Mouse (Mus musculus): ENCODE measurements around the gene Mef2d. TPM values are rescaled to one million over a fixed set of nuclear protein-coding genes. Genes with fewer than 3 reads are reported as not detected.

Gene Mef2d
- polyA plus RNA-seq, 1 experiment from 2014 or later, result 41.7 TPM

DNA sequence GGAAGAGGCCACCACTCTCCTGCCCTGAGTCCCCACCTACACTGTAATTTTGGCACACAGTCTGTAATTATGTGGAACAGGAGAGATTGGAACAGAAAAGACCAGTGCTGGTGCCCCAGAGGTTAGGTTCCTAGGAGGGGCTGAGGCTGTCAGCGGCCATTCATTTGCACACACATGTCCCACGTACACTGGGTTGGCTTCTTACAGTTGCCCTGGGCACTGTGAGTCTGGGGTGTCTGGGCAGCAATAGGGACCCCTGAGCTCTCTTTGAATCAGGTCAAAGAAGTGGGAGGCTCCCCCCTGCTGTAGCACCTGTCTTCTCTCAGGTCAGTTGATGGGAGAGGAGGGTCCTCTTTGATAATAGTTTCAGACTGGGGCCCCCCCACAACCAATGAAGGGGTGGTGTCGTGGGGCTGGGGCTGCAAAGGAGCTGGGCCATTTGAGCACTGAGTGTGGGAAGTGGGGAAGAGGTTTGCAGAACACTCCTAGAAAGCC lies 66.1 kb downstream of the Mef2d start:
- WGBS, result 7% methylated on average over 3 of the region's 3 CpGs
- no peaks in the 10 kb centered on the region for H3K9me3 ChIP-seq (ENCODE audit: control insufficient read depth, low read length)
- H3K9ac ChIP-seq (ENCODE audit: low read depth, low read length), result no peak overlapping the region
- H3K36me3 ChIP-seq (ENCODE audit: control insufficient read depth, insufficient read depth, low read length), result no peaks in the 10 kb centered on the region
- H3K4me1 ChIP-seq (ENCODE audit: control insufficient read depth, insufficient read depth, low read length), result no peaks in the 10 kb centered on the region
- H3K27ac ChIP-seq (replicated peaks; ENCODE audit: low read depth, low read length), result no peak overlapping the region
- H3K4me2 ChIP-seq (ENCODE audit: low read depth, low read length), result no peak overlapping the region
- ATAC-seq (ENCODE audit: low read depth) (no peak), DNase-seq (ENCODE audit: low spot score) (no peak)
- peaks cover 100% of the 10 kb centered on the region for H3K27me3 ChIP-seq (replicated peaks; ENCODE audit: control insufficient read depth, insufficient read depth, low read length)
- H3K4me3 ChIP-seq (ENCODE audit: low read depth, low read length), result no peak overlapping the region

DNA sequence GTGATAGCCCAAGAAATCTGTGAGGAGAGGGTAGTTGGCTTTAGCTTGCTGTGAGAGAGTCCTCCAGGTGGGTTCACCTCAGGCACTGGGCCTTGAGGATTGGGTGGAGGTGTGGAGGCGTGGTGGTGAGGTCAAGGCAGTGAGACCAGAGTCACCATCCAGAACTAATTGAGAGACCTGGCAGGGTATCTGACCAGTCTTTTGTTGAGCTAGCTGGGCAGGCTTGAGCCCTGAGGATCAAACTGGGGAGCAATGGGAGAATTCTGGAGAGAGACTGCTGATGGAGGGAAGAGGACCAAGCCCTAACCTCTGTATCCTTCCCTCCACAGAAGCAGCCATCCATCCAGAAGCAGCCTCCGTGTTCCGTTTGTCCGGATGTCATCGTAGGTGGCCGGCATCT lies 67.1 kb downstream of the Mef2d start:
- 0% methylated on average over 6 of the region's 6 CpGs for WGBS
- Histone ChIP-seq H3K4me3 (ENCODE audit: low read depth, low read length) (no peak overlapping the region), H3K9ac (ENCODE audit: low read depth, low read length) (no peak overlapping the region), H3K4me1 (ENCODE audit: control insufficient read depth, insufficient read depth, low read length) (no peaks in the 10 kb centered on the region), H3K27ac (replicated peaks; ENCODE audit: low read depth, low read length) (no peak overlapping the region), H3K36me3 (ENCODE audit: control insufficient read depth, insufficient read depth, low read length) (no peaks in the 10 kb centered on the region), H3K9me3 (ENCODE audit: control insufficient read depth, low read length) (no peaks in the 10 kb centered on the region), H3K27me3 (replicated peaks; ENCODE audit: control insufficient read depth, insufficient read depth, low read length) (peaks cover 100% of the 10 kb centered on the region), H3K4me2 (ENCODE audit: low read depth, low read length) (no peak overlapping the region)
- DNase-seq (ENCODE audit: low spot score), result no peak
- no peak for ATAC-seq (ENCODE audit: low read depth)

DNA sequence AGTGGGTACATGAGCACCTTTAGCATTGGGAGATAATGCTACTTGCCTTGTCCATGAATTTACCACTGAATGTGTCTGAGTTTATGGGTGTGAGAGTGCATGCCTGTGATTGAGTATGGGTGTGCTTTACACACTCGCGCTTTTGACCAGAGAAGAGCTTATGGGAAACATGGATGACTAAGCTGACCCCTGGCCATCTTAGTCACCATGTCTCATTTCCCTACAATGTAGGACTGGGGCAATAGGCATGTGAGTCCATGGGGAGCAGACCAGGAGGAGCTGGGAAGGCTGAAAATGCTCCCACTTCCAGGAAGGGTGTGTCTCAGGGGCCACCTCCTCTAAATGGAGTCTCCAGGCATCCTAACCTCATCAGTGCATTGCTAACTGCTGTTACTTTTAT lies 67.9 kb downstream of the Mef2d start:
- WGBS, result 10% methylated on average over 2 of the region's 2 CpGs

DNA sequence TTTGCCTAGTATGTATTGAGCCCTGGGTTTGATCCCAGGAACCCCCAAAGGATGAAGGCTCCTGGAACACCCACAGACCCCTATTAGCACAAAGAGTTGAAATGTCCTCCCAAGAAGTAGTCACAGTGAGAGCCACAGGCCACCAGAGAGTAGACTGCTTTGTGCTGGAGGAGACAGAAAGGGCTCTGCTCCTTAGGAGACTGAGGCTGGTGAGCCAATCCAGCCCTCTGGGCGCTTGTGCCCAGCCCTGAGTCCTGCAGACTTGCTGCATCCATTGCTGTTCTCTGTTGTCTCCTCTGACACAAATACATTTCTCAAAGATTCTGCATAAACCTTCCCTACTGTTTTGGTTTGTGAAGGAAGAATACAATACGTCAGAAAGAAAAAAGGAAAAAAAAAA lies 68.7 kb downstream of the Mef2d start:
- ATAC-seq (ENCODE audit: low read depth), result no peak
- Histone ChIP-seq H3K4me2 (ENCODE audit: low read depth, low read length) (no peak overlapping the region), H3K9me3 (ENCODE audit: control insufficient read depth, low read length) (no peaks in the 10 kb centered on the region), H3K9ac (ENCODE audit: low read depth, low read length) (no peak overlapping the region), H3K27me3 (replicated peaks; ENCODE audit: control insufficient read depth, insufficient read depth, low read length) (peaks cover 100% of the 10 kb centered on the region), H3K27ac (replicated peaks; ENCODE audit: low read depth, low read length) (no peak overlapping the region), H3K4me1 (ENCODE audit: control insufficient read depth, insufficient read depth, low read length) (0 out of 2 replicates have a peak, but pooled peaks cover 9% of the 10 kb centered on the region), H3K36me3 (ENCODE audit: control insufficient read depth, insufficient read depth, low read length) (no peaks in the 10 kb centered on the region), H3K4me3 (ENCODE audit: low read depth, low read length) (no peak overlapping the region)
- 9% methylated on average over 2 of the region's 2 CpGs for WGBS
- no peak for DNase-seq (ENCODE audit: low spot score)

More for the DNA sequence above, 67.9 kb downstream of the Mef2d start:
- no peak overlapping the region for H3K27ac ChIP-seq (replicated peaks; ENCODE audit: low read depth, low read length)
- 0 out of 2 replicates have a peak, but pooled peaks cover 4% of the 10 kb centered on the region for H3K4me1 ChIP-seq (ENCODE audit: control insufficient read depth, insufficient read depth, low read length)
- H3K36me3 ChIP-seq (ENCODE audit: control insufficient read depth, insufficient read depth, low read length), result no peaks in the 10 kb centered on the region
- DNase-seq (ENCODE audit: low spot score) (no peak), ATAC-seq (ENCODE audit: low read depth) (no peak)
- H3K9ac ChIP-seq (ENCODE audit: low read depth, low read length), result no peak overlapping the region
- H3K27me3 ChIP-seq (replicated peaks; ENCODE audit: control insufficient read depth, insufficient read depth, low read length), result peaks cover 100% of the 10 kb centered on the region
- no peaks in the 10 kb centered on the region for H3K9me3 ChIP-seq (ENCODE audit: control insufficient read depth, low read length)
- H3K4me2 ChIP-seq (ENCODE audit: low read depth, low read length), result peak overlapping the region; percentile 4; the same call in 1 of the 2 replicates
- H3K4me3 ChIP-seq (ENCODE audit: low read depth, low read length), result no peak overlapping the region

DNA sequence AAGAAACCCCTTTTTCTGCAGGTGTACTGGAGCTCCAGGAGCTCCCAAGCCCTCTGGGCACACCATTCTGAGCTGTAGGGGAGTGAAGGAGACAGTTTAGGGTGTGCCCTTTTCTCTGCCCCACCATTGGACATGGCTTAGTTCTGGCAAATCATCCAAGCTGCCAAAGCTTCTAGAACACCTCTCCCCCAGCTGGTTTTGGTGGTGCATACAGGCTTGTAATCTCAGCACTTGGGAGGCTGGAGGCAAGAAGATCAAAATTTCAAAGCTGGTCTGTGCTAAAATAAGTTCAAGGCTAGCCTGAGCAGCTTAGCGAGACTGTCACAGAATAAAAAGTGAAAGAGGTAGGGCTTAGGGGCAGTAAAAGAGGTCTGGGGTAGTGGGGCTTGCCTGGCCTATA lies 70.2 kb downstream of the Mef2d start:
- H3K4me2 ChIP-seq (ENCODE audit: low read depth, low read length), result no peak overlapping the region
- peaks cover 100% of the 10 kb centered on the region for H3K27me3 ChIP-seq (replicated peaks; ENCODE audit: control insufficient read depth, insufficient read depth, low read length)
- no peak overlapping the region for H3K4me3 ChIP-seq (ENCODE audit: low read depth, low read length)
- 6% methylated on average over 1 of the region's 1 CpGs for WGBS
- H3K4me1 ChIP-seq (ENCODE audit: control insufficient read depth, insufficient read depth, low read length), result 0 out of 2 replicates have a peak, but pooled peaks cover 9% of the 10 kb centered on the region
- no peak overlapping the region for H3K27ac ChIP-seq (replicated peaks; ENCODE audit: low read depth, low read length)
- ATAC-seq (ENCODE audit: low read depth), result no peak
- no peak for DNase-seq (ENCODE audit: low spot score)
- H3K9me3 ChIP-seq (ENCODE audit: control insufficient read depth, low read length), result no peaks in the 10 kb centered on the region
- H3K9ac ChIP-seq (ENCODE audit: low read depth, low read length), result no peak overlapping the region
- no peaks in the 10 kb centered on the region for H3K36me3 ChIP-seq (ENCODE audit: control insufficient read depth, insufficient read depth, low read length)

DNA sequence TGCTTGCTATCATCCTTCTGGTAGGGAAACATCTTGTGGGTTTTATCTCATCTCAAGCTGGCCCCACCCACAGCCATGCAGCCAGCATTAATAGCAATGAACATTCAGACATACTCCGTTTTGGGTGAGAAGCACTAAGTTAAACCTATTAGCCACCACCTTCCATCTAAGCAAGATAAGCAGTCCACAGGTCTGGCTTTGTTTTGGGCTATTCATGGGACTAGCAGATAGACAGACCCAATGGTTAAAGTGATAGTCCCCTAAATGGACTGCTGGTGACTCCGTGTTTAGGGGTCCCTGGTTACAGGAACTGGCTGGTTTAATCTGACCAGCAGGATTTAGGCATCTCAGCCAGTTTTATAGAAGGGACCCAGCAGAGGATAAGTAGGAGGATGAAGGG lies 70.8 kb downstream of the Mef2d start:
- Histone ChIP-seq H3K9ac (ENCODE audit: low read depth, low read length) (no peak overlapping the region), H3K4me1 (ENCODE audit: control insufficient read depth, insufficient read depth, low read length) (0 out of 2 replicates have a peak, but pooled peaks cover 9% of the 10 kb centered on the region), H3K27me3 (replicated peaks; ENCODE audit: control insufficient read depth, insufficient read depth, low read length) (peaks cover 98% of the 10 kb centered on the region), H3K4me2 (ENCODE audit: low read depth, low read length) (0 out of 2 replicates have a peak overlapping the region, but pooled peaks have one; percentile 3), H3K27ac (replicated peaks; ENCODE audit: low read depth, low read length) (no peak overlapping the region), H3K4me3 (ENCODE audit: low read depth, low read length) (no peak overlapping the region), H3K36me3 (ENCODE audit: control insufficient read depth, insufficient read depth, low read length) (no peaks in the 10 kb centered on the region), H3K9me3 (ENCODE audit: control insufficient read depth, low read length) (no peaks in the 10 kb centered on the region)
- 2% methylated on average over 2 of the region's 2 CpGs for WGBS
- ATAC-seq (ENCODE audit: low read depth), result no peak
- no peak for DNase-seq (ENCODE audit: low spot score)

DNA sequence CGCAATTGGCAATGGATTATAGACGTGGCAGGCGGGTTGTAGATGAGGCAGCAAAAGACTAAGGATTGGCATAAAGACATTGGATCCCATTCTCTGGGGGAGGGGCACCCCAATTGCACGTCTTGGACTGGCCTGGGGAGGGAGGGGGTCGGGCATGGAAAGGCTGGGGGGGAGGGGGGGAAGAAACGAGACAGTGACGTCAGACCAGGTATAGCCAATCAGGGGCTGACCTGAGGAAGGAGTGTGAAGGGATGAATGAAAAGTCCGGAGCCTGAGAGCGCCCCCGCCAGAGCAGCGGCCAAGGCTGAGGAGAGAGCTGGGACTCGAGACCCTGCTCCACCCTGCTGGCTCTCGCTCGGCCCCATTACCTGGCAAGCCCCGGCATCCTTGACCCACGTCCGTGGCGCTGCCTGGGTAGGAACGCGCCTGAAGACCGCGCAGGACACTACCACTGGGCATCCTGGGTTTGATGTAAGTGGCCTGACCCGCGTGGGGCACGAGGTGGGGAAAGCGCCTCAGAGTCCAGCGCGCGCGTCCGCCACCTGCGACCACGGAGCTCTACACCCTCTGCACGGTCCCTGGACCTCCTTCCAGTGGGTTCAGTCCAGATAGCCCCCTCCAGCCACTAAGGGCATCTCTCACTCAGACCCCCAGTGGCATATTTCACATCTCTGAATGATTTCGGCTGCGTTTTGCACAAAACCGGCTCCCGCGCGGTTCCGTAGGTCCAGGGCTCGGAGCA lies 72.2 kb downstream of the Mef2d start:
- Histone ChIP-seq H3K27me3 (replicated peaks; ENCODE audit: control insufficient read depth, insufficient read depth, low read length) (peaks cover 96% of the 10 kb centered on the region), H3K9me3 (ENCODE audit: control insufficient read depth, low read length) (no peaks in the 10 kb centered on the region), H3K27ac (replicated peaks; ENCODE audit: low read depth, low read length) (no peak overlapping the region), H3K36me3 (ENCODE audit: control insufficient read depth, insufficient read depth, low read length) (no peaks in the 10 kb centered on the region), H3K9ac (ENCODE audit: low read depth, low read length) (0 out of 2 replicates have a peak overlapping the region, but pooled peaks have one; percentile 19), H3K4me3 (ENCODE audit: low read depth, low read length) (peak overlapping the region; percentile 26), H3K4me1 (ENCODE audit: control insufficient read depth, insufficient read depth, low read length) (0 out of 2 replicates have a peak, but pooled peaks cover 9% of the 10 kb centered on the region), H3K4me2 (ENCODE audit: low read depth, low read length) (peak overlapping the region; percentile 35; the same call in 1 of the 2 replicates)
- ATAC-seq (ENCODE audit: low read depth) (peak; percentile 12; the same call in 1 of the 2 replicates), DNase-seq (ENCODE audit: low spot score) (no peak)
- 1% methylated on average over 39 of the region's 42 CpGs for WGBS

DNA sequence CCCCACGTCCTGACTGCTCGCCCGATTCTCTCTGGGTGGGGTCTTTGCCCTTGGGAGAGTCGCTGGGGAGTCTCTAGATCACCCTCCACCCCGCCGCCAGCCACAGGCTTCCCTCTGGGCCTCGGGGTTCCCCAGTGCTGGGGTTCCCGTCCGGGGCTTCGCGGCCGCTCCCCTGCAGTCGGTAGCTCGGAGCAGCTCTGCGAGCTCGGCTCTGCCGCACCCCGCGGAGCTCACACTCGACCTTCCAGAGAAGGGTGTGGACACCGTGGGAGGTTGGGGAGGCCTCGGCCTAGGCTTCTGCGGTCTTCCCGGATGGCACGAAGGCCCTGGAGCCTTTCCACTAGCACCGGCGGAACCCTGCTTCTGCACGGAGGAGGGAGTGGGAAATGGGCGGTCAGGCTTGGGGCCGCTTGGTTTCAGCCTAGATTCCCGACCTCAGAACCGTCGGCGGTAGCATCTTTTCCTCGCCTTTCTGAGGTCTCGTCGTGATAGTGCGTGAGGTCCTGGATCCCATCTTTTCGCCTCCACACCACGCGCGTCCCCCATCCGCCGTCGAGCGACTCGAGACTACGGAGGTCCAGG lies 72.9 kb downstream of the Mef2d start:
- Histone ChIP-seq H3K36me3 (ENCODE audit: control insufficient read depth, insufficient read depth, low read length) (no peaks in the 10 kb centered on the region), H3K4me3 (ENCODE audit: low read depth, low read length) (peak overlapping the region; percentile 26), H3K4me1 (ENCODE audit: control insufficient read depth, insufficient read depth, low read length) (0 out of 2 replicates have a peak, but pooled peaks cover 9% of the 10 kb centered on the region), H3K9ac (ENCODE audit: low read depth, low read length) (0 out of 2 replicates have a peak overlapping the region, but pooled peaks have one; percentile 19), H3K4me2 (ENCODE audit: low read depth, low read length) (peak overlapping the region; percentile 35), H3K27ac (replicated peaks; ENCODE audit: low read depth, low read length) (no peak overlapping the region), H3K9me3 (ENCODE audit: control insufficient read depth, low read length) (no peaks in the 10 kb centered on the region), H3K27me3 (replicated peaks; ENCODE audit: control insufficient read depth, insufficient read depth, low read length) (peaks cover 96% of the 10 kb centered on the region)
- ATAC-seq (ENCODE audit: low read depth), result no peak
- no peak for DNase-seq (ENCODE audit: low spot score)
- 1% methylated on average over 44 of the region's 48 CpGs for WGBS
